Mouse (Mus musculus): Measurements from ENCODE around the gene Epn2. TPM values are rescaled to one million over a fixed set of nuclear protein-coding genes. Genes with fewer than 3 reads are reported as not detected.

The Epn2 gene
- 123 and 132 TPM in 2 replicates for polyA plus RNA-seq (2012; rRNA removed)

DNA sequence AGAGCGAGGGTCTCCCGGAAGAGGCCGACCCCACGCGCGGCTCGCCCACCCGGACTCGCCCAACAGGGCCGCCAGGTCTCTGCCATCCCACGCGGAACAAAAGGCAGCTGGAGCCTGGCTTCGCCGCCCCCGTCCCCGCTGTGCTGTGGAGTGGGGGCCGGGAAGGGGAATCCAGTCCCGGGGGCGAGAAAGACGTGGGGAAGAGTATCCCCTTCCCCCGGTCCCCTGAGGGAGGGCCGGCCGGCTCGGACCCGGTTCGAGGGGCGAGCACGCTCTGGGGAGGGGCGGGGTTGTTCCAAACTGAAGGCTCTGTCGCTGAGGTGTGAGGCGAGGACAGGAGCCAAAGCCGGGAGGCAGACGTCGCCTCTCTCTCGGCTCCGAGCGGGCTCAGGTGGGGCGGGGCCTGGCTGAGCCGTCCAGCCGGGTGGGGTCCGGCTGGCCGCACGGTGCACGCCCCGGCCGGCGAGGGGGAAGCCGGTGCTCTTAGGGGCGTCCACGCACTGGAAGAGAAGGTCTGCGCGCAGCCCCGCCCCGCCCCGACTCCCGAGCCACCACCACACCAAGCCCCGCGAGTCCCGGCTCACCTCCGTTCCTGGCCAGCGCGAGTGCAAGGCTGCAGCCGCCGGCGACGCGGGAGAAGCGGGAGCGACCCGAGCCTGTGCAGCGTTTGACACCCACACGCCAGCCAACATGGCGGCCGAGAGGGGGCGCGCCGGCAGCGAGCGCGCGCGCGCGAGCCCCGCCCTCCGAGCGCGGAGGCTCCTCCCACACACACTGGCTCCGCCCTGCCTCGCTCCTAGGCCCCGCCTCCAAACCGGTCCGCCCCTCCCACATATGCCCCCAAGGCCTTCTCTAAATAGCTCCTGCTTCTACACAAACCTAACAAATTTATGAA, at the start of gene Epn2:
Gene Epn2, minus strand, starts transcription at position 705 of the 895 bp plus-strand sequence.
- DNase-seq: peak; percentile 82 to 87
- Histone ChIP-seq H3K4me3 (replicated peaks; ENCODE audit: insufficient read depth, low read depth, low read length) (peak within 1 kb of the TSS; percentile 73), H3K27me3 (ENCODE audit: control insufficient read depth, insufficient read depth, low read length) (no peaks in the 10 kb centered on the region), H3K4me1 (ENCODE audit: control insufficient read depth, insufficient read depth, low read length) (peaks cover 11% of the 10 kb centered on the region; the same call in 1 of the 2 replicates), H3K27ac (ENCODE audit: insufficient read depth, low read length) (peak within 1 kb of the TSS; percentile 82)
- TF ChIP-seq CTCF (IDR thresholded peaks at IDR 0.05; ENCODE audit: borderline replicate concordance, insufficient read depth, low read depth, low read length) (peak; percentile 30; the same call in 1 of the 2 replicates), POLR2A (IDR thresholded peaks at IDR 0.05; ENCODE audit: borderline replicate concordance, insufficient read depth, low read length) (peak; percentile 80)
- WGBS: under 1% methylated on average over 83 of the region's 93 CpGs

DNA sequence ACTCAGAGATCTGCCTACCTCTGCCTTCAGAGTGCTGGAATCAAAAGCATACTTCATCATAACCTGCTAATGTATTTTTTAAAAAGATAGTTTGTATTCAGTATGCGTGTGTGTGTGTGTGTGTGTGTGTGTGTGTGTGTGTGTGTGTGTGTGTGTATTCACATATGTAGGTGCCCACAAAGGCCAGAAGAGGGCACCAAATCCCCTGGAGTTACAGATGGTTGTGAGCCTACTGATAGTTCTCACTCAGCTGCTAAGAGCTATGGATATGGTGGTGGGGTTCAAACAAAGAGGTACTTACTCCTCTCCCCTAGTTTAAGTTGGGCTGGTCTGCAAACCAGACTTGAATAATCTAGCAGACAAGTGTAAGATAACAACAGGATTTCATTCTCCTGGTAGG, 47.0 kb upstream of the Epn2 start:
- no peak for DNase-seq
- WGBS: 86% methylated on average over 1 of the region's 1 CpGs
- H3K4me1 ChIP-seq (ENCODE audit: control insufficient read depth, insufficient read depth, low read length): no peaks in the 10 kb centered on the region
- no peaks in the 10 kb centered on the region for H3K27me3 ChIP-seq (ENCODE audit: control insufficient read depth, insufficient read depth, low read length)
- no peak overlapping the region for H3K27ac ChIP-seq (ENCODE audit: insufficient read depth, low read length)
- no peak for TF ChIP-seq CTCF (IDR thresholded peaks at IDR 0.05; ENCODE audit: borderline replicate concordance, insufficient read depth, low read depth, low read length)
- no peak for TF ChIP-seq POLR2A (IDR thresholded peaks at IDR 0.05; ENCODE audit: borderline replicate concordance, insufficient read depth, low read length)
- no peak overlapping the region for H3K4me3 ChIP-seq (replicated peaks; ENCODE audit: insufficient read depth, low read depth, low read length)

DNA sequence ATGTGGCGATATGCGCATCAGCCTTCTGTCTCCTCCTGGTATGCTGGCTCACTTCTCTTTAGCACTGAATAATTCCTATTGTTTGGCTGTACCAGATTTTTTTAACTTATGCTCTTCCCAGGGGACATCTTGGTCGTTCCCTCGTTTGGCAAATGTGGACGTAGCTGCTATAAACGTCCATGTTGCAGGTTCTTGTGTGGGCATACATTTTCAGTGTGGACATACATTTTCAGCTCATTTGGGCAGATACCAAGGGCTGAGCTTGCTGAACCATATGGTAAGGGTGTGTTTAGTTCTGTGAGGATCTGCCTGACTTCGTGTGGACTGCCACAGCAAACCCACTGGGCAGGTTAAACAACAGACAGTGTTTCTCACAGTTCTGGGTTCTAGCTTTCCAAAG, 45.6 kb upstream of the Epn2 start:
- WGBS: 46% methylated on average over 7 of the region's 7 CpGs
- TF ChIP-seq CTCF (IDR thresholded peaks at IDR 0.05; ENCODE audit: borderline replicate concordance, insufficient read depth, low read depth, low read length) (no peak), POLR2A (IDR thresholded peaks at IDR 0.05; ENCODE audit: borderline replicate concordance, insufficient read depth, low read length) (no peak)
- DNase-seq: no peak
- no peaks in the 10 kb centered on the region for H3K27me3 ChIP-seq (ENCODE audit: control insufficient read depth, insufficient read depth, low read length)
- H3K4me1 ChIP-seq (ENCODE audit: control insufficient read depth, insufficient read depth, low read length): no peaks in the 10 kb centered on the region
- no peak overlapping the region for H3K27ac ChIP-seq (ENCODE audit: insufficient read depth, low read length)
- H3K4me3 ChIP-seq (replicated peaks; ENCODE audit: insufficient read depth, low read depth, low read length): no peak overlapping the region

DNA sequence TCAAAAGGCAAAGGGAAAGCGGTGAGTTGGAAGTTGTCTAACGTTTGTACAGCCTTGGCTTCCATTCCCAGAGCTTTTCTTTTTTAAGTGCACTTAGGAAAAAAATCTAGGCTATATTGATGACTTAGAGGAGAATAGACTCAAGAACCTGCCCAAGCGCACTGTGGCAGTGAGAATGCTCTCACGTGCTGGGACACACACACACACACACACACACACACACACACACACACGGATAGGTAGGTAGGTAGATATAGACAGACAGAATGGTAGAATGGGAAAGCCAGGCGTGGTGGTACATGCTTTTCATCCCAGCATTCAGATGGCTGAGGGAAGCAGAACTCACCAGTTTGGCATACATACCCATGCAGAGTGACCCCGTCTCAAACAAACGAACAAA, 41.3 kb upstream of the Epn2 start:
- 54% methylated on average over 8 of the region's 8 CpGs for WGBS
- H3K4me3 ChIP-seq (replicated peaks; ENCODE audit: insufficient read depth, low read depth, low read length): peak overlapping the region; percentile 73

DNA sequence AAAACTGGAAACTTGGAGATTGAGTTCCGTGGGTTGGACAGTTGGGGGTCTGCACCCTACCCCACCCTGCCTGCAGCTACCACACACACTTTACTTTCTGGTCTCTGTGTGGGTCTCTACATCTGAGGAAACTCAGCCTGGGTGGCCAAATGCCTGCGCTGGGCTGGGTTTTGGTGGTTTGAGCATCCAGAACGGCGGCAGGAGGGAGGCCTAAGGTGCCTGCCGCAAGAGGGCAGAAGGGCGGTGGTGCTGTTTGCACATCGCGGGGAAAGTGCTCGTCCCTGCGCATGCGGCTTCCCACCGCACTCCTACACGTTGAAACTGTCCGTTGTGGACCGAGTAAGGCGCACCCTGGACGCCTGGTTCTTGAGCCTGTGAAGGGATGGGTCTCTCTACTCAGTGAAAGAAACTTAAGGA, 40.8 kb upstream of the Epn2 start:
- TF ChIP-seq CTCF (IDR thresholded peaks at IDR 0.05; ENCODE audit: borderline replicate concordance, insufficient read depth, low read depth, low read length) (peak; percentile 83), POLR2A (IDR thresholded peaks at IDR 0.05; ENCODE audit: borderline replicate concordance, insufficient read depth, low read length) (peak; percentile 54; the same call in 1 of the 2 replicates)
- no peaks in the 10 kb centered on the region; the same call in 1 of the 2 replicates for H3K4me1 ChIP-seq (ENCODE audit: control insufficient read depth, insufficient read depth, low read length)
- peak; percentile 90 to 92 for DNase-seq
- WGBS: 1% methylated on average over 17 of the region's 17 CpGs
- H3K4me3 ChIP-seq (replicated peaks; ENCODE audit: insufficient read depth, low read depth, low read length): peak overlapping the region; percentile 73
- H3K27ac ChIP-seq (ENCODE audit: insufficient read depth, low read length): peak overlapping the region; percentile 83
- H3K27me3 ChIP-seq (ENCODE audit: control insufficient read depth, insufficient read depth, low read length): no peaks in the 10 kb centered on the region

More for the DNA sequence above, 41.3 kb upstream of the Epn2 start:
- no peak for DNase-seq
- Histone ChIP-seq H3K27ac (ENCODE audit: insufficient read depth, low read length) (0 out of 2 replicates have a peak overlapping the region, but pooled peaks have one; percentile 83), H3K4me1 (ENCODE audit: control insufficient read depth, insufficient read depth, low read length) (no peaks in the 10 kb centered on the region; the same call in 1 of the 2 replicates), H3K27me3 (ENCODE audit: control insufficient read depth, insufficient read depth, low read length) (no peaks in the 10 kb centered on the region)
- TF ChIP-seq CTCF (IDR thresholded peaks at IDR 0.05; ENCODE audit: borderline replicate concordance, insufficient read depth, low read depth, low read length) (no peak), POLR2A (IDR thresholded peaks at IDR 0.05; ENCODE audit: borderline replicate concordance, insufficient read depth, low read length) (no peak)

DNA sequence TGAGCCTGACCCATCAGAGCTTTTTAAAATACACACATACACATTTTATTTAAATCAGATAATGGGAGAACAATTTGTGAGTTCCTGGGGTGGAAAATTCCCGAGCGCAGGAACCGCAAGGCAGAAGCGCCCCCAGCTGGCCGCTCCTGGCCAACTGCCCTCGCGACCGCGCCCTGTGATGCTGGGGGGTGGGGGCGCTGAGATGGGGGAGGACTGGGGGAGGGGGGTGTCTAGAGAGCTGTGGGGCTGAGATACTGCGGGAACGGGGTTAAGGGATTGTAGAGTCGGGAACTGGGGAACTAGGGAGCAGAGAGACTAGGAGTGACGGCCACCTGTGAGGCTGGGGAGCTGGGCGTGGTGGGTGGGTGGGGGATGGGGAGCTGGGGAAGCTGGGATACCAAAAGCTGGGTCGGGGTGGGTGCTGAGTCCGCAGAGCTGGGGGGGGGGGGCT, 40.3 kb upstream of the Epn2 start:
- TF ChIP-seq POLR2A (IDR thresholded peaks at IDR 0.05; ENCODE audit: borderline replicate concordance, insufficient read depth, low read length) (no peak), CTCF (IDR thresholded peaks at IDR 0.05; ENCODE audit: borderline replicate concordance, insufficient read depth, low read depth, low read length) (peak; percentile 52)
- peak overlapping the region; percentile 73 for H3K4me3 ChIP-seq (replicated peaks; ENCODE audit: insufficient read depth, low read depth, low read length)
- WGBS: under 1% methylated on average over 16 of the region's 17 CpGs
- peak; percentile 83 to 86 for DNase-seq
- peak overlapping the region; percentile 93 for H3K27ac ChIP-seq (ENCODE audit: insufficient read depth, low read length)
- H3K4me1 ChIP-seq (ENCODE audit: control insufficient read depth, insufficient read depth, low read length): no peaks in the 10 kb centered on the region; the same call in 1 of the 2 replicates
- H3K27me3 ChIP-seq (ENCODE audit: control insufficient read depth, insufficient read depth, low read length): no peaks in the 10 kb centered on the region

DNA sequence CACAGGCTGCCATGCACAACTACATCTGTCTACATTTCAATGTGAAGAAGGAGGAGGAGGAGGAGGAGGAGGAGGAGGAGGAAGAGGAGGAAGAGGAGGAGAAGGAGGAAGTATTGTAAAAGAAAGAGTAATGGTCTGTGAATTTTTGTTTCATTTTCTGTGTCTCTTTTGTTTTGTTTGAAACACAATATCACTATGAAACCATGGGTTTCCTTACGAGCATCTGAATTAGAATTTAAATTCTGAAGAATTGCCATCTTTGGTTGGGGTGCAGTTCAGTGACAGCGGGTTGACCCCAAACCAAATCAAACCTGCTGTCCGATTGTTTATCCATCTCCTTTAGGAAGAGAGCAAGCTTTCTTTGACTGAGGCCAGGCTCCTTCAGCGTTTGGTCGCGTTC, 39.9 kb upstream of the Epn2 start:
- TF ChIP-seq POLR2A (IDR thresholded peaks at IDR 0.05; ENCODE audit: borderline replicate concordance, insufficient read depth, low read length): no peak
- no peak for TF ChIP-seq CTCF (IDR thresholded peaks at IDR 0.05; ENCODE audit: borderline replicate concordance, insufficient read depth, low read depth, low read length)
- Histone ChIP-seq H3K27me3 (ENCODE audit: control insufficient read depth, insufficient read depth, low read length) (no peaks in the 10 kb centered on the region), H3K4me1 (ENCODE audit: control insufficient read depth, insufficient read depth, low read length) (no peaks in the 10 kb centered on the region; the same call in 1 of the 2 replicates), H3K4me3 (replicated peaks; ENCODE audit: insufficient read depth, low read depth, low read length) (peak overlapping the region; percentile 73), H3K27ac (ENCODE audit: insufficient read depth, low read length) (peak overlapping the region; percentile 93)
- DNase-seq: no peak
- 10% methylated on average over 6 of the region's 6 CpGs for WGBS
